Mouse (Mus musculus) cerebellum, postnatal 36 days (tissue): ENCODE measurements around the gene Ncoa3.
A peak's percentile ranks its signal among the peaks of the same experiment; 100 is the strongest.

Experiments
- DNase-seq, 2 experiments: peaks; one replicate each; pipeline ENCODE4 v3.0.0; 2021 to 2022; ENCODE audit warnings: mixed read lengths in 2 of 2

Gene Ncoa3

DNA sequence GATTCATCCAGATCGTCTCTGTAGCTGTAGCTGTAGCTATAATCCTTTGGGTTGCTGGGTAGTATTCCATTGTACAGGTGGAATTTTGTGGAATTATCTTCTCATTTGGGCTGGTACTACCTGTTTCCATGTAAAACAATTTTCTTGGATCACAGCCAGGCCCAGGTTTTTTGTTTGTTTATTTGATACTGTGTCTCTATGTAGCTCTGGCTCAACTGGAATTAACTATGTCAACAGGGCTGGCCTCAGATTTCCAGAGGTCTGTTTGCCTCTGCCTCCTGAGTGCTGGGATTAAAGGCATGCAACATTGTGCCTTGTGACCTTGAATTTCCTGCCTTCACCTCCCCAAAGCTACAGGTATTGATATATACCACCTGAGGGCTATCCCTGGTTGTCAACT lies 18.1 kb upstream of the Ncoa3 start:
- no peak for DNase-seq

DNA sequence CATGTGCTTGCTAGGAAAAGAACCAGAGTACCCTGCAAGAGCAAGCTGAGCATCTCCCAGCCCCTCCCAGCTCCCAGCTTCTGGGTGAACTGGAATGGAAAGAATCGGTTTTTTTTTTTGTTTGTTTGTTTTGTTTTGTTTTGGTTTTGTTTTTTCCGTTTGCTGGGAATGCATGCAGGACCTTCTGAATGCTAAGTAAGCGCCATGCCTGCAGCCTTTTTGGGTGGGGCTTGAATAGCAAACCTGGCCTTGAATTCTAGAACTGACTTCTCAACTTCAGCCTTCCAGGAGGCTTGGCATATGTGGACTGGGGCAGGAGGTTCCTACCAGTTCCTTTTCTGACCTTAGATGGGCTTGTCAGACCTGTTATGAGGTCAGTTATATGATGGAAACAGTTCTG lies 16.2 kb upstream of the Ncoa3 start:
- no peak for DNase-seq

DNA sequence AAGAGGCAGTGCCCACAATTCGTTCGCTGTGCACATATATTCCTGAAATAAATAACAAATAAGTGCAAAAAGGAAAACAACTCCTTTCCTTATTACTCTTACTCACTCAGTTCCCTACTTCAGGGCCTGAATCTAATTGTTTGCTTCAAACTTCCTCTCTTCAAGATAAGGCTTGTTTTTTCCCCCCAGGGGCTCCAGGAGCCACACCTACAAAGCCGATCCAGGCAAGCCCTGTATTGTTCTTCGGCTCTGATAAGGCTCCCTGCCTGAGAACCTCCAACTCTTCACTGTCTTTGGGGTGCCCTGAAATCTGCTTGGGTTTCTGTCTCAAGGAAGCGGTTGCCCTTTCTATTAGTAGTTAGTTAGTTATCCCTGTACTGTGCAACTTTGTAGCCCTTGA lies 15.6 kb upstream of the Ncoa3 start:
- DNase-seq: no peak

DNA sequence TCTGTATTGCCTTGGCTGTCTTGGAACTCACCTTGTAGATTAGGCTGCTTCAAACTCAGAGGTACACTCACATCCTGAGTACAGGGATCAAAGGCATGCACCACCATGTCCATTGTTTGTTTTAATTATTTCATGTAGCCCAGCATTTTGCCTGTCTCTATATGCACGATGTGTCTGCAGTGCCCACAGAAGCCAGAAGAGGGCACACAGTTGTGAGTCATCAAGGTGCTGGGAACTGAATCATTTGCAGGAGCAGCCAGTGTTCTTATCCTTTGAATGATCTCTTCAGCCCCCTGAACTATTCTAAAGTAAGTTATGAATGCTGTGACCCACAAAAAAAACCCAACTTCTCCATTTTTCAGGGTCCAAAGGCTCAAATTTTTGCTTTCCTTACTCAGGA lies 14.3 kb upstream of the Ncoa3 start:
- no peak for DNase-seq

DNA sequence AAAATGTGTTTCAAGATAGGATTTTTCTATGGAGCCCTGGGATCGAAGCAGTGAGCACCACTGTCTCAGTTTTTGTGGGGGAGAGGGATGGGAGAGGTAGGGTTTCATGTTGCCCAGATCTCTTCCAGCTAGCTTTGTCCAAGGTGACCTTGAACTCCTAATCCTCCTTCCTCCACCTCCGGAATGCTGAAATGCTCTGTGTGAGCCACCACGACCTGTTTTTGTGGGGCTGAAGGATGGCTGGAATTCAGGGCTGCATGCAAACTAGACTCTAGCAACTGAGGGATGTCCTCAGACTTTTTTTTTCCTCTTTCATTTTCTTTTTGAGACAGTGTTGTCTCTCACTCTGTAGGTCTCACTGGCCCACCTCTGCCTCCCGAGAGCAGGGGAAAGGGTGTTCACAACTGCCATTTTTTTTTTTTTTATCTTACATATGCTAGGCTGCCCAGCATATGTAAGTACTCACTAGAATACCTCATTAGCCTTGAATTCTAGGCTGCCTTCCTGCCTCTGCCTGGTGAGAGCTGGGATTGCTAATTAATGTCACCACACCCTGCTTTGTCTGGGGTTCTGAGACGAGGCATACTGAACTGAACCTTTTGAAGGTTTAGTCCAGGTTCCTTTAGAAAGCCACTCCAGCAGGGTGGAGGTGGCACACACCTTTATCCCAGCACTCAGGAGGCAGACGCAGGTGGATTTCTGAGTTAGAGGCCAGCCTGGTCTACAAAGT lies 11.0 kb upstream of the Ncoa3 start:
- no peak for DNase-seq

- no peak for DNase-seq
Measured at GRCm38 (mm10) chr2:165982512-165983389, 9.7 kb upstream of the Ncoa3 start.

GRCm38 (mm10) chr2:165984318-165984717 lies 8.1 kb upstream of the Ncoa3 start:
- no peak for DNase-seq

GRCm38 (mm10) chr2:165984891-165985290 lies 7.5 kb upstream of the Ncoa3 start:
- DNase-seq: no peak

GRCm38 (mm10) chr2:165985581-165985980 lies 6.9 kb upstream of the Ncoa3 start:
- DNase-seq: no peak

DNA sequence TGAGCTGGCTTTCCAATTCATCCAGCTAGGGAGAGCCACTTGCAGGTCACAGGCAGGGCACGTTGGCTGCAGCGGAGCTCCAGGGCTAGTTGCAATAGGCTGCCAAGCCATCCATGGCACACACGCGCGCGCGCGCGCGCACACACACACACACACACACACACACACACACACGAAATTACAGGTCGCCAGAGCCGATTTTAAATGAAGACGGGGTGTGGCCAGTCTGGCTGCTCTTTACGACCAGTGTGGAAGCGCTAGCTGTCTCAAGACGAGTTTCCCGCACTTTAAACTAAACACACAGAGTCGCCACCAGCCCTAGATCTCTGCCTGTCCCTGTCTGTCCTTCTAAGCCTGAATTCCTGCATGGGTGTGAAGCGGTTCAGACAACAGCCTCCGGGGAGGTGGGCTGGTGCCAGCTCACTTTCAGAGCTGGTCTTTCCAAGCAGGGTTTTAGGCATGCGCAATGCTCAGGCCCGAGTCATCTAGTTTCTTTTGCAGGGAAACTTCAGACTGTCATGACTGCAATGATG lies 5.4 kb upstream of the Ncoa3 start:
- DNase-seq: peak; percentile 42 to 43

DNA sequence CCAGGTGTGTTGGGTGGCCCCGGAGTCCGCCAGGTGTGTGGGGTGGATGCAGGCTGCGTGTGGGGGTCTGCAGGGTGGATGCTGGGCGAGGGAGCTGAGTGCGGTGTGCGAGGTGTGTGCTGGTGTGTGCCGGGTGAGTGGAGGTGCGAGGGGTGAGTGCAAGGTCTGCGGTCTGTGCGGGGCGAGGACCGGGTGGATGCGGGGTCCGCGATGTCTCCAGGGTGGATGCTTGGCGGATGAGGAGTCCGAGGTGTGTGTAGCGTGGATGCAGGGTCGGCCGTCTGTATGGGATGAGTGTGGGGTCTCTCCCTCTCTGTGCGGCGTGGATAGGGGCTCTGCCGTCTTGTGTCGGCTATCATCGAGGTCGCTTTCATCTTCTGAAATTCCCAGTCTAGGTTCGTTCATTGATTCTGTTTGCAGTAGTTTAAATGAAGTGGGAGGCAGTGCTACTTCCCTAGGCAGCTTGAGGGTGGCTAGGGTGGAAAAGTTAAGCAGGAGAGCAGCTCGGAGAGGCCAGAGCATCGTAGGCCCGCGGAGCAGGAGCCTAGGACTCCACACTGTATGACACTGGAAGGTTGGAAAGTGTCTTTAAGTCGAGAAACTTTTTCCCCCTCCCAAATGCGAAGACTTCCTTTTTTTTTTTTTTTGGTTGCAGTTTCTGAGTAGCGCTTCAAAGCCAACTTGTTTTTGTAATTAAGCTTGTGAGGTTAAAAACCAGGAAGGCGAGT lies 901 bp downstream of the Ncoa3 start:
- peak in 1 of 2 experiments; percentile 27 for DNase-seq

- no peak for DNase-seq
Measured at GRCm38 (mm10) chr2:165994341-165994740, 1.9 kb downstream of the Ncoa3 start.

DNA sequence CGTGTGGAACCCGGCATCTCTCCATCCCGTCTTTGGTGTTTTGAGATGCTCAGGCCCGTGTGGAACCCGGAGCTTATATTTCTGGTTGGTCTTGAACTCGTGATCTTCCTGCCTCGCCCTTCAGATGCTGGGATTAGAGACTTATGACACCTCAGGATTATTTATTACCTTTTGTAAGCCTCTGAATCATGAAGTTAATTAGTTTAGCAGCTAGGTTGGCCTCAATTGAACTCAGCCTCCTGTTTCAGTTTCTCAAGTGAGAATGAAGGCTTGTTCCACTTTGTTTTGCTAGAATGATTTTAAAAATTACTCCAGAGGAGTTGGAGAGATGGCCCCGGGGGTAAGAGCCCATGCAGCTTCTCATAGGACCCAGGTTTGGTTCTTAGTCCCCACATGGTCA lies 3.3 kb downstream of the Ncoa3 start:
- DNase-seq: no peak

DNA sequence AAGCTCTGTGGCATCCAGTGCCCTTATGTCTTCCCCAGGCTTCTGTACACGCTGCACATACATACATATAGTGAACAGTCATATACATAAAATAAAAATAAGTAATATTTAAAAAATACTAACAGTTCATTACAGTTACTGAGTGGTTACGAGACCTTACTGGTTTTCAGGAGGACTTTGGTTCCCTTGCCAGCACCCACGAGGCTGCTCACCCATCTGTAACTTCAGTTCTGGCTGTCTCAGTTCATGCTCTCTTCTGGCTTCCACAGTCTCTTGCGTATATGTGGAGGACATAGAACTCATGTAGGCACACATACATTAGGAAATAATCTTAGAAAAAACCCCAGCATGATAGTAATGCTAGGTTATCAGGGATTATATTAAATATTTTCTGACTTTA lies 3.7 kb downstream of the Ncoa3 start:
- no peak for DNase-seq

DNA sequence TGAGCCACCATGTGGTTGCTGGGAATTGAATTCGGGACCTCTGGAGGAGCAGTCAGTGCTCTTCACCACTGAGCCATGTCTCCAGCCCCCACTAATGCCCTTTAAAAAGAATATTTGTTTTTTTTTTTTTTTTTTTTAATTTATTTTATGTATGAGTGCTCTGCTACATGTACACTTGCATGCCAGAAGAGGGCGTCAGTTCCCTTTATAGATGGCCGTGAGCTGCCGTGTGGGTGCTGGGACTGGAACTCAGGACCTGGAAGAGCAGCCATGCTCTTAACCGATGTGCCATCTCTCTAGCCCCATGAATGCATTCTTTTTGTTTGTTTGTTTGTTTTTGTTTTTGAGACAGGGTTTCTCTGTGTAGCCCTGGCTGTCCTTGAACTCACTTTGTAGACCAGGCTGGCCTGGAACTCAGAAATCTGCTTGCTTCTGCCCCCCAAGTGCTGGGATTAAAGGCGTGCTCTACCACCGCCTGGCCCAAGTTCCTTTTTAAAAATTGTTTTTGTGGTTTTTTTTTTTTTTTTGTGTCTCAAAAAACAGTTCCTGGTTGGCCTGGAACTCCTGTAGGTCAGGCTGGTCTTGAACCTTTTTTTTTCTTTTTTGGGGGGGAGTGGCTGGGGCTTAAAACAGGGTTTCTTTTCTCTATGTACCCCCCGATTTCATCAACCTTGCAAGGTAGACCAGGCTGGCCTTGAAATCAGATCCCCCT lies 5.0 kb downstream of the Ncoa3 start:
- no peak for DNase-seq

DNA sequence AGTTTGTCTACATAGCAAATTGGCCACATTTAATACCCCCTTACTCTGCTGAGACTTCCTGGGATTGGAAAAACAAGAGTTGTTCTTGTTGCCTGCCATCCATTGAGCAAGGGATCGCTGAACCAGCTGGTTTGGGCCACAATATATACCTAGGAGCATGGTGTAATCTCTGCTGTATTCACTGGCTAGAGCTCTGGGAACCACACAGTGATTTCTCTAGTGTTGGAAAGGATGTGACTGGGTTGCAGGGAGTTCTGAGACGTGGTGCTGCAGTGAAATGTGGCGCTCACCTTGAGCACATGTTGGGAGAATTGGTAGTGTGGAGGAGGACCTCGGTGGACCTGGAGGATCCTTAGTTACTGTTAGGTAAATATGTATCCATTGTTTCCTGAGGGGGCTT lies 6.5 kb downstream of the Ncoa3 start:
- DNase-seq: no peak

- no peak for DNase-seq
Measured at GRCm38 (mm10) chr2:165999790-166000189, 7.4 kb downstream of the Ncoa3 start.

- no peak for DNase-seq
Measured at GRCm38 (mm10) chr2:166000242-166000641, 7.8 kb downstream of the Ncoa3 start.

- no peak for DNase-seq
Measured at GRCm38 (mm10) chr2:166000769-166001168, 8.3 kb downstream of the Ncoa3 start.

DNA sequence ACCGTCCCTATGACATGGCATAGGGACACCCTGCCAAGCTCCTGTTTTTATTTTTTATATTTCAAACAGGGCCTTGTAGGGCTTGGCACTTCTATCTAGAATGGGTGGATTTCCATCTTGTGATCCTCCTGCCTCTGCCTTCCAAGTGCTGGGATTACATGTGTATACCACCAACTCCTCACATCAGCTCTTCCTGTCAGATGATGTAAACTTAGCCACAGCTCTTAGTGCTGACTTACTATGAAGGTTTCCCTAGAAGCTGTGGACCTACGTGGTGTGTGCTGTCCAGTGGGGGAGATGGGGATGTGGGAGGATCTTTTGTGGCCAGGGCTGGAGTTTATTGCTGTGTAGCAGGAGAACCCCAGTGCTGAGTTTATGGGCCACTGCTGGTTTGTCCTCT lies 8.9 kb downstream of the Ncoa3 start:
- no peak for DNase-seq

GRCm38 (mm10) chr2:166001768-166002167 lies 9.3 kb downstream of the Ncoa3 start:
- DNase-seq: no peak

DNA sequence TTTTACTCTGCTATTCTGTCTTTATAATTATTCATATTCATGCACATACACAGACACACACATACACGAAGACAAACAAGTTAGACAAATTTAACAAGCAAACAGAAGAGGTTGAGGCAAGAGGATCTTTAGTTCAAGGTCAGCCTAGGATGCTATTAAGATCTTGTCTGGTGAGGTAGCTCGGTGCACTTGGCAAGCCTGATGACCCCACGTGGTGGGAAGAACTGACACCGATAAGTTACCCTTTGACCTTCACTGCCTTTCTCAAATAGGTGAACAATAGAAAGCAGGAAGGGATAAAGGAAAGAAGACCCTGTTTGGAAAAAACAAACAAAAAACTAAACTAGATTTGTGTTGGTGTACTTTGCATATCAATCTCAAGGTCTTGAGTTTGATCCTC lies 10.0 kb downstream of the Ncoa3 start:
- DNase-seq: no peak

GRCm38 (mm10) chr2:166003004-166003403 lies 10.6 kb downstream of the Ncoa3 start:
- no peak for DNase-seq
